Comparison of ENCODE assay signal across 15 mouse cellular contexts in genomic region chr12:59216176-59216575, GRCm38 (mm10). TPM values are rescaled to one million over a fixed set of nuclear protein-coding genes. Genes with fewer than 3 reads are reported as not detected.
DNase-seq lines count a peak whose midpoint lies in the region; ATAC-seq and TF ChIP-seq lines count a peak whose summit lies in the region.
"Had no signal": no experiment of that assay in that cellular context is flagged by ENCODE, and none has a peak within 500 bp of the region (broad histone marks: within the 10 kb centered on the region; RNA-seq: fewer than 3 reads in every experiment).

No protein-coding gene starts in this region.

- no peaks in the 10 kb centered on the region for H3K9me3 ChIP-seq in hindbrain, embryonic 14.5 days (ENCODE audit: control insufficient read depth, low read length)
- no peaks in the 10 kb centered on the region for H3K9me3 ChIP-seq in hindbrain, embryonic 11.5 days (ENCODE audit: control insufficient read depth, low read length)
- no peaks in the 10 kb centered on the region for H3K9me3 ChIP-seq in megakaryocyte, embryonic 14.5 days
- no peaks in the 10 kb centered on the region for H3K9me3 ChIP-seq in kidney, embryonic 14.5 days (ENCODE audit: control insufficient read depth, low read length)
- H3K9me3 ChIP-seq: limb, embryonic 12.5 days; stomach, embryonic 15.5 days had no signal

- TF ChIP-seq CTCF in brain, embryonic 14.5 days (IDR thresholded peaks at IDR 0.05; ENCODE audit: borderline replicate concordance, extremely low read depth, insufficient read depth, insufficient read length): no peak

- no peak for DNase-seq in hindbrain, embryonic 14.5 days (ENCODE audit: low spot score)
- no peak for DNase-seq in hindbrain, embryonic 11.5 days (ENCODE audit: low spot score)
- peak; percentile 86 for DNase-seq in 416B (ENCODE audit: low read depth)
- peak; percentile 5 for DNase-seq in brain, embryonic 14.5 days (ENCODE audit: low read depth)
- DNase-seq in adrenal gland, postnatal 25 days: no peak
- DNase-seq: cerebellum, postnatal 14 days; gastrocnemius, postnatal 10 days; kidney, adult 8-10 months; lung, postnatal 14 days; right cerebral cortex, postnatal 14 days had no signal

- H3K4me2 ChIP-seq in hindbrain, embryonic 14.5 days (replicated peaks): peak overlapping the region; percentile 85; the same call in 1 of the 2 replicates
- no peak overlapping the region for H3K4me2 ChIP-seq in hindbrain, embryonic 11.5 days (replicated peaks; ENCODE audit: low read depth, low read length)
- H3K4me2 ChIP-seq in kidney, embryonic 14.5 days (replicated peaks; ENCODE audit: low read depth, low read length): no peak overlapping the region
- H3K4me2 ChIP-seq: limb, embryonic 12.5 days; stomach, embryonic 15.5 days had no signal

- TF ChIP-seq POLR2A in brain, embryonic 14.5 days (IDR thresholded peaks at IDR 0.05; ENCODE audit: borderline replicate concordance, extremely low read depth, insufficient read depth, insufficient read length, poor library complexity, severe bottlenecking): no peak

- H3K36me3 ChIP-seq in hindbrain, embryonic 14.5 days (replicated peaks; ENCODE audit: control insufficient read depth, insufficient read depth): peaks cover 6% of the 10 kb centered on the region
- no peaks in the 10 kb centered on the region for H3K36me3 ChIP-seq in hindbrain, embryonic 11.5 days (ENCODE audit: control insufficient read depth, insufficient read depth, low read length)
- H3K36me3 ChIP-seq in megakaryocyte, embryonic 14.5 days (replicated peaks; ENCODE audit: low read length): peaks cover 25% of the 10 kb centered on the region
- no peaks in the 10 kb centered on the region for H3K36me3 ChIP-seq in kidney, embryonic 14.5 days (ENCODE audit: control insufficient read depth, insufficient read depth, low read length)

- 92% methylated on average over 4 of the region's 4 CpGs for WGBS in hindbrain, embryonic 14.5 days
- 90% methylated on average over 4 of the region's 4 CpGs for WGBS in hindbrain, embryonic 11.5 days
- 88% methylated on average over 4 of the region's 4 CpGs for WGBS in kidney, embryonic 14.5 days

- peaks cover 31% of the 10 kb centered on the region for H3K4me1 ChIP-seq in hindbrain, embryonic 14.5 days (replicated peaks; ENCODE audit: control insufficient read depth, insufficient read depth, low read length)
- H3K4me1 ChIP-seq in hindbrain, embryonic 11.5 days (replicated peaks; ENCODE audit: control insufficient read depth, insufficient read depth, low read length): no peaks in the 10 kb centered on the region
- H3K4me1 ChIP-seq in megakaryocyte, embryonic 14.5 days: peaks cover 56% of the 10 kb centered on the region
- peaks cover 11% of the 10 kb centered on the region; the same call in 1 of the 2 replicates for H3K4me1 ChIP-seq in kidney, embryonic 14.5 days (ENCODE audit: control insufficient read depth, insufficient read depth, low read length)

- ATAC-seq in hindbrain, embryonic 14.5 days (ENCODE audit: low FRiP score): no peak
- no peak for ATAC-seq in hindbrain, embryonic 11.5 days (ENCODE audit: low FRiP score)
- ATAC-seq in kidney, embryonic 14.5 days (ENCODE audit: low FRiP score, low TSS enrichment): no peak
- no peak for ATAC-seq in cerebellum, adult (ENCODE audit: insufficient number of reproducible peaks, low FRiP score, low TSS enrichment)

- no peak overlapping the region for H3K4me3 ChIP-seq in hindbrain, embryonic 14.5 days (replicated peaks; ENCODE audit: low read length)
- H3K4me3 ChIP-seq in hindbrain, embryonic 11.5 days (ENCODE audit: low read depth, low read length): no peak overlapping the region
- peak overlapping the region; percentile 93 for H3K4me3 ChIP-seq in megakaryocyte, embryonic 14.5 days (replicated peaks)
- H3K4me3 ChIP-seq in kidney, embryonic 14.5 days (ENCODE audit: low read length): no peak overlapping the region
- H3K4me3 ChIP-seq: limb, embryonic 12.5 days; stomach, embryonic 15.5 days had no signal

- no peak overlapping the region for H3K27ac ChIP-seq in hindbrain, embryonic 14.5 days
- H3K27ac ChIP-seq in hindbrain, embryonic 11.5 days (ENCODE audit: low read depth, low read length): no peak overlapping the region
- no peak overlapping the region for H3K27ac ChIP-seq in kidney, embryonic 14.5 days (ENCODE audit: low read depth, low read length)
- H3K27ac ChIP-seq: limb, embryonic 12.5 days; stomach, embryonic 15.5 days had no signal

- no peak overlapping the region for H3K9ac ChIP-seq in hindbrain, embryonic 14.5 days
- H3K9ac ChIP-seq in hindbrain, embryonic 11.5 days (ENCODE audit: low read depth, low read length): no peak overlapping the region
- no peak overlapping the region for H3K9ac ChIP-seq in kidney, embryonic 14.5 days (ENCODE audit: low read depth, low read length)
- H3K9ac ChIP-seq: limb, embryonic 12.5 days; stomach, embryonic 15.5 days had no signal

- H3K27me3 ChIP-seq in hindbrain, embryonic 14.5 days (ENCODE audit: control insufficient read depth, insufficient read depth, low read length): no peaks in the 10 kb centered on the region
- no peaks in the 10 kb centered on the region for H3K27me3 ChIP-seq in hindbrain, embryonic 11.5 days (ENCODE audit: control insufficient read depth, insufficient read depth, low read length)
- no peaks in the 10 kb centered on the region for H3K27me3 ChIP-seq in megakaryocyte, embryonic 14.5 days (replicated peaks)
- no peaks in the 10 kb centered on the region for H3K27me3 ChIP-seq in kidney, embryonic 14.5 days (ENCODE audit: control insufficient read depth, insufficient read depth, low read length)
- H3K27me3 ChIP-seq: limb, embryonic 12.5 days; stomach, embryonic 15.5 days had no signal

RNA-seq across cellular contexts. Expression of gene Fbxo33, which starts 3.3 kb away (rescaled TPM):
- polyA plus RNA-seq in hindbrain, embryonic 14.5 days (2014; fragmentation: Nextera tagmentation; extraction: Ambion mirVana): 10.7 and 11.1 TPM in 2 replicates
- polyA plus RNA-seq in hindbrain, embryonic 11.5 days (2014; fragmentation: Nextera tagmentation; extraction: Ambion mirVana): 8.1 and 10.3 TPM in 2 replicates
- polyA plus RNA-seq in brain, embryonic 14.5 days (2012; rRNA removed): 15.2 and 15.3 TPM in 2 replicates
- 3.6 and 8.6 TPM in 2 replicates for polyA plus RNA-seq in megakaryocyte, embryonic 14.5 days (2012; ENCODE audit: insufficient read depth, low replicate concordance)
- polyA plus RNA-seq in kidney, embryonic 14.5 days (2014; fragmentation: Nextera tagmentation; extraction: Ambion mirVana): 14.0 TPM in 2 replicates
- 29.2 and 43.3 TPM in 2 replicates for total RNA-seq in adrenal gland, postnatal 25 days (2021)

Comparison
In these comparisons a context has a peak if more than half of its experiments do, and no peak if none do; other contexts are left out.
1. DNase-seq: peak in 416B (single experiment) and brain, embryonic 14.5 days (single experiment); none in hindbrain, embryonic 14.5 days (single experiment), hindbrain, embryonic 11.5 days (single experiment) and adrenal gland, postnatal 25 days (single experiment).